Mouse (Mus musculus): ENCODE measurements around the gene Thsd4. TPM values are rescaled to one million over a fixed set of nuclear protein-coding genes. Genes with fewer than 3 reads are reported as not detected.

The Thsd4 gene
- polyA plus RNA-seq, 1 experiment from 2014 or later: 3.0 TPM

DNA sequence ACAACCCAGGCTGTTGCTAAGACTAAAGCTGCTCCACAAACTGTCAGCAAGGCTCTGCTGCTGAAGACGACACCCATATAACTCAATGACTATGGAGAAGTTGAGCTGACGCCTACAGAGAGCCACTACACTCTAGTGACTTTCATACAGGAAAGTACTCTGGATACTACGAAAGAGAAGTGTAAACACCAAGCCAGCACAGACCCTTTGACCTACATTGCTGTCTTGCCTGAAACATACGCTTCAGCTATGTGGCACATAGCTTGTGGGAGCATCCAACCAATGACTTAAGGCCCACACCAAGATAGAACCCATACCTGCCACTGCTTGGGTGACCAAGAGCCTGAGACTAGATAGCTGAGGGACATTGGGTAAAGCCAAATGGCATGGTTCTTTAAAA, 141.3 kb downstream of the Thsd4 start:
- no peak overlapping the region for H3K27ac ChIP-seq (replicated peaks; ENCODE audit: low read depth, low read length)
- 82% methylated on average over 4 of the region's 4 CpGs for WGBS
- H3K27me3 ChIP-seq (ENCODE audit: control insufficient read depth, insufficient read depth, low read length): no peaks in the 10 kb centered on the region

DNA sequence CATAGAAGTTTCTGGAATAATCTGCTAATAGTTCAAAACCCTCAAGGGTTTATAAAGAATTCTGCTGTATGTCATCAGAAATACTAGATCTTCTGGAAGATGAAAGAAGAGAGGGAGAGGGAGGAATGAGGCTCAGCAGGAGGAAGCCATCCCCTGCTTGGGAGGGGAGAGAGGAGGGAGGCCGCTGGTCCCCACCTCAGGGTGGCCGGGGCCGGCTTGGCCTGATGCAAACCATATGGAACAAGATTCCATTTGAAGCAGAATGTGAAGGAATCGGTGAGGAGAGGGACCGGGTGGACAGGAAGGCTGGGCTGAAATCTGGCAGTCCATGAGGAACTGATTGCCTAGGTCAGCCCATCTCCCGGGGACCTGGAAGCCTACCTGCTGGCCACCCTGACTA, 143.6 kb downstream of the Thsd4 start:
- no peak overlapping the region for H3K27ac ChIP-seq (replicated peaks; ENCODE audit: low read depth, low read length)
- no peak overlapping the region for H3K9ac ChIP-seq (replicated peaks; ENCODE audit: low read length)
- peak; percentile 12 for DNase-seq (ENCODE audit: low spot score)
- H3K27me3 ChIP-seq (ENCODE audit: control insufficient read depth, insufficient read depth, low read length): no peaks in the 10 kb centered on the region
- WGBS: 22% methylated on average over 6 of the region's 6 CpGs
- no peak overlapping the region for H3K4me3 ChIP-seq (ENCODE audit: low read depth, low read length)
- H3K4me1 ChIP-seq (ENCODE audit: control insufficient read depth, insufficient read depth, low read length): 0 out of 2 replicates have a peak, but pooled peaks cover 2% of the 10 kb centered on the region
- no peak for ATAC-seq (replicated peaks; ENCODE audit: insufficient number of reproducible peaks, low FRiP score, low TSS enrichment, low read depth)
- no peaks in the 10 kb centered on the region for H3K9me3 ChIP-seq (replicated peaks; ENCODE audit: control insufficient read depth, low read length)
- H3K4me2 ChIP-seq (ENCODE audit: low read depth, low read length): no peak overlapping the region
- no peaks in the 10 kb centered on the region for H3K36me3 ChIP-seq (replicated peaks; ENCODE audit: control insufficient read depth, insufficient read depth, low read depth, low read length)

More for the DNA sequence above, 141.3 kb downstream of the Thsd4 start:
- H3K4me1 ChIP-seq (ENCODE audit: control insufficient read depth, insufficient read depth, low read length): 0 out of 2 replicates have a peak, but pooled peaks cover 2% of the 10 kb centered on the region
- H3K36me3 ChIP-seq (replicated peaks; ENCODE audit: control insufficient read depth, insufficient read depth, low read depth, low read length): no peaks in the 10 kb centered on the region
- DNase-seq (ENCODE audit: low spot score) (no peak), ATAC-seq (replicated peaks; ENCODE audit: insufficient number of reproducible peaks, low FRiP score, low TSS enrichment, low read depth) (no peak)
- no peak overlapping the region for H3K9ac ChIP-seq (replicated peaks; ENCODE audit: low read length)
- no peak overlapping the region for H3K4me2 ChIP-seq (ENCODE audit: low read depth, low read length)
- H3K4me3 ChIP-seq (ENCODE audit: low read depth, low read length): no peak overlapping the region
- no peaks in the 10 kb centered on the region for H3K9me3 ChIP-seq (replicated peaks; ENCODE audit: control insufficient read depth, low read length)

DNA sequence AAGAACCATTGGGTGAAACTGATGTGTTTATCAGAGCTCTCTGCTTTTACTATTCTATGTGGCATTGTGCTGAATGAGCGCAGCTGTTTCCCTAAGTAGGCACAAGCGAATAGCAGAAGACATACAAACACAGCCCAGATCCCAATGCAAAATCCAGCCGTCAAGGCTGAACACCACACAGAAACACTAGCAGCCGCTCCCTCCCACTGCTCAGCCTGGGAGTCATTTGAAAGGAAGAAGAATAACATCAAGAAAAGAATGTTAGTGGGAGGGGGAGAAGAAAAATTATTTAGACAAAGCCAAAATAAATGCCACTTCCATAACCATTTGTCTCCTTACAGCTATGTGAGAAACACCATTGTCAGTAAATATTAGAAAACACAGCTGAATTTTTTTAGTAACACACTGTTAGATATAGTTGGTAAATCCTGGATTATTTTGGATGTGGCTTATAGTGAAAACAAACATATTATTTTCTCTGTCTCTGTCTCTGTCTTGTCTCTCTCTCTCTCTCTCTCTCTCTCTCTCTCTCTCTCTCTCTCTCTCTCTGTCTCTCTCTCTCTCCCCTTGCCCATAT, 148.6 kb downstream of the Thsd4 start:
- WGBS: 66% methylated on average over 4 of the region's 4 CpGs
- Histone ChIP-seq H3K36me3 (replicated peaks; ENCODE audit: control insufficient read depth, insufficient read depth, low read depth, low read length) (no peaks in the 10 kb centered on the region), H3K4me2 (ENCODE audit: low read depth, low read length) (no peak overlapping the region), H3K27me3 (ENCODE audit: control insufficient read depth, insufficient read depth, low read length) (no peaks in the 10 kb centered on the region), H3K9me3 (replicated peaks; ENCODE audit: control insufficient read depth, low read length) (no peaks in the 10 kb centered on the region), H3K9ac (replicated peaks; ENCODE audit: low read length) (no peak overlapping the region), H3K4me3 (ENCODE audit: low read depth, low read length) (no peak overlapping the region), H3K27ac (replicated peaks; ENCODE audit: low read depth, low read length) (no peak overlapping the region), H3K4me1 (ENCODE audit: control insufficient read depth, insufficient read depth, low read length) (no peaks in the 10 kb centered on the region)
- DNase-seq (ENCODE audit: low spot score) (no peak), ATAC-seq (replicated peaks; ENCODE audit: insufficient number of reproducible peaks, low FRiP score, low TSS enrichment, low read depth) (no peak)

DNA sequence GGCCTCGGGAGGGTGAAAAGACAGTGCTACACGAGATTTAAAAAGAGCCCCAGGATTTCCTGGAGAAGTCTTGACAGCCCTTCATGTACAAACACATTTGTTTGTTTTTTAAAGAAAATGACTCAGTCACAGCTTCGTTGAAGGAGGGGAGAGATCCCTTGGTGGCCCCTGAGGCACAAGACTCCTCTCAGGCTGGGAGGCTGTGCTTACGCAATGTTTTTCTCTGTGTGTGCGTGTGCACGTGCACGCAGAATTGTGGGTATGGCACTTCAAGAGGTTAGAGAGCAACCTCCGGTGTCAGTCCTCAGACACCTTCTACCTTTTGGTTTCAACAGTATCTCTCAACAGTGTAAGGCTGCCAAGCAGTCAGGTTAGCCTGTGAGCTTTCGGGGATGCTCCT, 153.3 kb downstream of the Thsd4 start:
- no peak for ATAC-seq (replicated peaks; ENCODE audit: insufficient number of reproducible peaks, low FRiP score, low TSS enrichment, low read depth)
- Histone ChIP-seq H3K4me1 (ENCODE audit: control insufficient read depth, insufficient read depth, low read length) (no peaks in the 10 kb centered on the region), H3K4me3 (ENCODE audit: low read depth, low read length) (no peak overlapping the region), H3K4me2 (ENCODE audit: low read depth, low read length) (no peak overlapping the region), H3K27me3 (ENCODE audit: control insufficient read depth, insufficient read depth, low read length) (no peaks in the 10 kb centered on the region), H3K9ac (replicated peaks; ENCODE audit: low read length) (no peak overlapping the region), H3K27ac (replicated peaks; ENCODE audit: low read depth, low read length) (no peak overlapping the region), H3K9me3 (replicated peaks; ENCODE audit: control insufficient read depth, low read length) (no peaks in the 10 kb centered on the region), H3K36me3 (replicated peaks; ENCODE audit: control insufficient read depth, insufficient read depth, low read depth, low read length) (no peaks in the 10 kb centered on the region)
- WGBS: 63% methylated on average over 9 of the region's 9 CpGs
- no peak for DNase-seq (ENCODE audit: low spot score)

DNA sequence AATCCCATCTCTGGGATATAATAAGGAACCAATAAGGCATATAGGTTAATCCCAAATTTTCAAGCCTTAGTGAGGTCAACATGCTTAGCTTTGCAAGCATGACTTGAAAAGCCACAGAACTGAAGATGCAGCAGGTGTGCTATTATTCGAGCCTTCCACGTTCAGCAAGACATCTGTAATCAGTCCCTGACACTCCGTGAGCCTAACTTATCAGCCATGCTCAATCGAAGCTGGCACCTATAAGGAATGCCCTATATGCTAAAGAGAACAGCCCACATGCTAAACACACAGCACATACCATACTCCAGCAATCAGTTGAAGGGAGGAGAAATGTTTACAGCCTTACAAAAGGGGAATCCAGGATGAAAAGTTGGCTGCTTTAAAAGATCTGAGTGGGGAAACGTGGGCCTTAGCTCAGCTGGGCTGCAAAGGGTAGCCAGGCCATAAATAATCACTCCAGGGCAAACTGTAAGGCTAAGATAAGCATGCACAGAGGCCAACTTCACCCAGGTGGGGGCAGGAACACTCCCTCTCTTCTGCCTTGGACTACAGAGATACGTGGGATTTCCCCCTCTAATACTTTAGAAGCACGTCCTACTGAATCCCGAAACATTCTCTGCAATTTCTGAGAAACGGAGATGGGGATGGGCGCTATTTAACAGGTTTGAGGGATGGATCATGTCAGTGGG, 154.1 kb downstream of the Thsd4 start:
- 77% methylated on average over 10 of the region's 10 CpGs for WGBS
- Histone ChIP-seq H3K27me3 (ENCODE audit: control insufficient read depth, insufficient read depth, low read length) (no peaks in the 10 kb centered on the region), H3K27ac (replicated peaks; ENCODE audit: low read depth, low read length) (no peak overlapping the region), H3K36me3 (replicated peaks; ENCODE audit: control insufficient read depth, insufficient read depth, low read depth, low read length) (no peaks in the 10 kb centered on the region), H3K9me3 (replicated peaks; ENCODE audit: control insufficient read depth, low read length) (no peaks in the 10 kb centered on the region), H3K9ac (replicated peaks; ENCODE audit: low read length) (no peak overlapping the region), H3K4me2 (ENCODE audit: low read depth, low read length) (no peak overlapping the region), H3K4me3 (ENCODE audit: low read depth, low read length) (no peak overlapping the region), H3K4me1 (ENCODE audit: control insufficient read depth, insufficient read depth, low read length) (no peaks in the 10 kb centered on the region)
- DNase-seq (ENCODE audit: low spot score) (no peak), ATAC-seq (replicated peaks; ENCODE audit: insufficient number of reproducible peaks, low FRiP score, low TSS enrichment, low read depth) (no peak)

DNA sequence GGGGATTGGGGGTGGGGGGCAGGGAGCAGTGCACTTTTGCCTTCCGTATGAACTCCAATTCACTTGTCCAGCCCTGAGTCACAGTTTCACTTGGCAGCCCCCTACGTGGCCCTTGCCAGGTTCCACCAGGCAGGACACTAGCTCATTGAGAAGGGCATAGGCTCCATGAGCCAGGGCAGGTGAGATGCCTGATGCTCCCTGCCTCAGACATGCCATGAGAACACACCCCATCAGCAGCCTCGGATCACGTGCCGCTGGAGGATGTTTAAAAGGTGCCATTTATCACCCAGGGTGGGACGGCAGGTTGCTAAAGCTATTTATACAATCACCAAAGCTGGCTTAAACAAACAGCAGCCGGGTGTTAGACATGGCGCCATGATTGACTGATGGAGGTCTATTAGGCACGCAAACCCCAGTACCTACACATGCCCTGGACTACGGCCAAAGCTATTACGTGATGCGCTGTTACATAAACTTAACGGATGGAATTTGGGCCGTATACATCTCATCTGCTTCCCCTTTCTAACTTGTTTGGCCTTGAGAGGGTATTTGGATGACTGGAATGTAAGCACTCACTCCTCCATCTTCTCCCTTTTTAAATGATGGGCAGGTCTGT, 157.6 kb downstream of the Thsd4 start:
- Histone ChIP-seq H3K4me3 (ENCODE audit: low read depth, low read length) (no peak overlapping the region), H3K4me1 (ENCODE audit: control insufficient read depth, insufficient read depth, low read length) (no peaks in the 10 kb centered on the region), H3K36me3 (replicated peaks; ENCODE audit: control insufficient read depth, insufficient read depth, low read depth, low read length) (no peaks in the 10 kb centered on the region), H3K9ac (replicated peaks; ENCODE audit: low read length) (no peak overlapping the region), H3K4me2 (ENCODE audit: low read depth, low read length) (no peak overlapping the region), H3K27ac (replicated peaks; ENCODE audit: low read depth, low read length) (no peak overlapping the region), H3K9me3 (replicated peaks; ENCODE audit: control insufficient read depth, low read length) (no peaks in the 10 kb centered on the region), H3K27me3 (ENCODE audit: control insufficient read depth, insufficient read depth, low read length) (no peaks in the 10 kb centered on the region)
- DNase-seq (ENCODE audit: low spot score) (no peak), ATAC-seq (replicated peaks; ENCODE audit: insufficient number of reproducible peaks, low FRiP score, low TSS enrichment, low read depth) (no peak)
- WGBS: 68% methylated on average over 14 of the region's 14 CpGs

DNA sequence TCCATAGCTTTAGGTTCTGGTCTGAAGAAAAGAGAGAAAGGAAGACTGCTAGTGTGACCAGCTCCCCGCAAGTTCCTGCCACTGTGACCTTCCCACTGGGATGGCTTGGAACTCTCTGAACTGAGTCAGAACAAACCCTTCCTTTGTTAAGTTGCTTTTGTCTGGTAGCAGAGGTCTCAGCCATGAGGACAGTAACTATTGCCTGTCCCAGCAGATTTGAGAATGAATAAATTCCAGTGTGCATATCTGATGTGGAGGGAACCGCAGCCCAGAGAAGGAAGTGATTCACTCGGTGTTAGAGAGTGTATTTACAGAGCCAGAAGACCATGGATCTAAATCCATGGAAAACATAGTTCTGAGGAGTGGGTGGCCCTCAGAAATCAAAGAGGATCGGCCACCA, 169.5 kb downstream of the Thsd4 start:
- Histone ChIP-seq H3K9ac (replicated peaks; ENCODE audit: low read length) (no peak overlapping the region), H3K4me1 (ENCODE audit: control insufficient read depth, insufficient read depth, low read length) (no peaks in the 10 kb centered on the region), H3K9me3 (replicated peaks; ENCODE audit: control insufficient read depth, low read length) (no peaks in the 10 kb centered on the region), H3K4me3 (ENCODE audit: low read depth, low read length) (no peak overlapping the region), H3K4me2 (ENCODE audit: low read depth, low read length) (no peak overlapping the region), H3K27me3 (ENCODE audit: control insufficient read depth, insufficient read depth, low read length) (no peaks in the 10 kb centered on the region), H3K27ac (replicated peaks; ENCODE audit: low read depth, low read length) (no peak overlapping the region), H3K36me3 (replicated peaks; ENCODE audit: control insufficient read depth, insufficient read depth, low read depth, low read length) (no peaks in the 10 kb centered on the region)
- DNase-seq (ENCODE audit: low spot score) (no peak), ATAC-seq (replicated peaks; ENCODE audit: insufficient number of reproducible peaks, low FRiP score, low TSS enrichment, low read depth) (no peak)
- 71% methylated on average over 4 of the region's 4 CpGs for WGBS

DNA sequence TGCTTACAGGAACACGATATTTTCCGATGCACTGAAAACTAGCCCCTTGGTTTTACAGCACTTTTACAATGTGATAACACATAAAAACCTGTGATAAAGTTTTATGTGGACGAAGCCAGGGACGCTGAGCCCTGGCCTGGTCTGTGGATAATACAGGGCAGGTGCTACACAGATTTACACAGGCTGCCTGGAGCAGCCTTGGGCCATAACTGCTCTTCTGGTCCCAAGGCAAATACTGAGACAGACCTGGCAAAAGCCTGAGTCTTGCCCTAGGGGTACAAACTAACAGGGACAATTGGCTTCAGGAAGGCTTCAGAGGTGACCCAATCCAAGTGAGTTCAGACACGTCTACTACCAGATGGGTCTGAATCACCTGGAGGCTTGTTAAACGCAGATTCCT, 170.7 kb downstream of the Thsd4 start:
- no peaks in the 10 kb centered on the region for H3K27me3 ChIP-seq (ENCODE audit: control insufficient read depth, insufficient read depth, low read length)
- H3K27ac ChIP-seq (replicated peaks; ENCODE audit: low read depth, low read length): no peak overlapping the region
- no peak overlapping the region for H3K9ac ChIP-seq (replicated peaks; ENCODE audit: low read length)
- H3K4me1 ChIP-seq (ENCODE audit: control insufficient read depth, insufficient read depth, low read length): no peaks in the 10 kb centered on the region
- H3K4me2 ChIP-seq (ENCODE audit: low read depth, low read length): no peak overlapping the region
- no peak for DNase-seq (ENCODE audit: low spot score)
- 89% methylated on average over 6 of the region's 6 CpGs for WGBS
- no peaks in the 10 kb centered on the region for H3K9me3 ChIP-seq (replicated peaks; ENCODE audit: control insufficient read depth, low read length)
- no peaks in the 10 kb centered on the region for H3K36me3 ChIP-seq (replicated peaks; ENCODE audit: control insufficient read depth, insufficient read depth, low read depth, low read length)
- no peak for ATAC-seq (replicated peaks; ENCODE audit: insufficient number of reproducible peaks, low FRiP score, low TSS enrichment, low read depth)
- H3K4me3 ChIP-seq (ENCODE audit: low read depth, low read length): no peak overlapping the region
